Mouse (Mus musculus) urinary bladder, adult 2 months (tissue): Measurements from ENCODE around the gene Gimap3. TPM values are rescaled to one million over a fixed set of nuclear protein-coding genes. Genes with fewer than 3 reads are reported as not detected.

Experiments used
- DNase-seq: peaks from one replicate; pipeline ENCODE4 v3.0.0; 2022; ENCODE audit warnings: low spot score
- polyA plus RNA-seq: library from polyadenylated mRNA; depleted of rRNA; stranded (reverse); fragments of >200 nt; gene quantifications from 2 replicates; pipeline ENCODE4 v1.2.3, GENCODE M21; 2012; rRNA removed

The Gimap3 gene
- polyA plus RNA-seq, 1 experiment = 7.9 TPM

DNA sequence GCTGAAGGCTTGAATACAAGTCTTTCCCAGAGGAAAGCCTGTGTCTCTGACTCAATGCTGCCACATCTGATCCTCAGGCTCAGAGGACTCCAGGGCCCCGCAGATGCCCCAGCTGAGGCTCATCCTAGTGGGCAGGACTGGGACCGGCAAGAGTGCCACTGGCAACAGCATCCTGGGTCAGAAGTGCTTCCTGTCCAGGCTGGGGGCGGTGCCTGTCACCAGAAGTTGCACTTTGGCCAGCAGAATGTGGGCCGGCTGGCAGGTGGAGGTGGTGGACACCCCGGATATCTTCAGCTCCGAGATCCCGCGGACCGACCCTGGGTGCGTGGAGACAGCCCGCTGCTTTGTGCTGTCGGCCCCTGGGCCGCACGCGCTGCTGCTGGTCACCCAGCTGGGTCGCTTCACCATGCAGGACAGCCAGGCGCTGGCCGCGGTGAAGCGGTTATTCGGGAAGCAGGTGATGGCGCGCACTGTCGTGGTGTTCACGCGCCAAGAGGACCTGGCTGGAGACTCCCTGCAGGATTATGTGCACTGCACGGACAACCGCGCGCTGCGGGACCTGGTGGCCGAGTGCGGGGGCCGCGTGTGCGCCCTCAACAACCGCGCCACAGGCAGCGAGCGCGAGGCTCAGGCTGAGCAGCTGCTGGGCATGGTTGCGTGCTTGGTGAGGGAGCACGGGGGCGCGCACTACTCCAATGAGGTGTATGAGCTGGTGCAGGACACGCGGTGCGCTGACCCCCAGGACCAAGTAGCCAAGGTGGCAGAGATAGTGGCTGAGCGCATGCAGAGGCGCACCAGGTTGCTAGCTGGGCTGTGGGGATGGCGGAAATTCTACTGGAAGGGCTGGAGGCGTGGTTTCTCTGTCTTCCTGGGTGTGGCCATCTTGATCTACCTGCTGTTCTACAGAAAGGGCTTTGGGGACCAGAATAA is 28.0 kb downstream of the Gimap3 start:
- no peak for DNase-seq

DNA sequence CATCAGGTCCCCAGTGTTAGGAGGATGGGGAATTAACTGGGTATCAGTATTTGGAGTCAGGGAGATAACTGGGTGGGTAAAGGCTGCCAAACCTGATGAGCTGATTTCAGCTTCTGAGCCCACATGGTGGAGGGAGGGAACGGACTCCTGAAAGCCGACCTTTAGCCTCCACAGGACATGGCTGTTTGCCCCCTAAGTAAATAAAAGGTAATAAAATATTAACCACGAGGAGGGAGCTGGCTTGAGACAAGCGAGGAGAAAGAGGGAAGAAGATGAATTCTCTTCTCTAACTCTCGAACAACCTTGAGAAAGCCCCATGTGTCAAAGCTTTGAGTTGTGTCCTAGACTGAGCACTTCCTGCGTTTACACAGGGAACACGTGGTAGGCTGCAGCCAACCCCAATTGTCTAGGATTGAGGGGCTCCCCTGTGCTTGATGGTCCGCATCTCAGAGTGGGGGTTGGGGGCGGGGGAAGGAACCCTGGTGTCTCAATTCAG is 28.9 kb downstream of the Gimap3 start:
- DNase-seq = no peak

DNA sequence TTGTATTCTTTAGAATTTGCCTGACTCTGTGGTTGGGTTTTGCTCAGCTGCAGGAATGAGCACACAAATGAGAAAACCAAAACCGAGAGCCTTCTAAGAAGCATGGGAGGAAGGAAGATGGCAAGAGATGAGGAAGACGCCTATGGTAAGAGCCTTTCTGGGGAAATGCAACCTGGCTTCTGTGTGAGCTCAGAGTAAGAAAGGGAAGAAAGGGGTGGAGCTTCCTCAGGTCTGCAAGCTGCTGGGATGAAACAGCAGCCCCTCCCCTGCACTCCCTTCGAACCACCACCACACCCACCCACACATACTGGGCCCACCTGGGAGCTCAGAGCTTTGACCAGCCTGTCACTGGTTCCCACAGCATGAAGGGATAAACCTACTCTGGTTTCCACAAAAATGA is 29.4 kb downstream of the Gimap3 start:
- DNase-seq = no peak

DNA sequence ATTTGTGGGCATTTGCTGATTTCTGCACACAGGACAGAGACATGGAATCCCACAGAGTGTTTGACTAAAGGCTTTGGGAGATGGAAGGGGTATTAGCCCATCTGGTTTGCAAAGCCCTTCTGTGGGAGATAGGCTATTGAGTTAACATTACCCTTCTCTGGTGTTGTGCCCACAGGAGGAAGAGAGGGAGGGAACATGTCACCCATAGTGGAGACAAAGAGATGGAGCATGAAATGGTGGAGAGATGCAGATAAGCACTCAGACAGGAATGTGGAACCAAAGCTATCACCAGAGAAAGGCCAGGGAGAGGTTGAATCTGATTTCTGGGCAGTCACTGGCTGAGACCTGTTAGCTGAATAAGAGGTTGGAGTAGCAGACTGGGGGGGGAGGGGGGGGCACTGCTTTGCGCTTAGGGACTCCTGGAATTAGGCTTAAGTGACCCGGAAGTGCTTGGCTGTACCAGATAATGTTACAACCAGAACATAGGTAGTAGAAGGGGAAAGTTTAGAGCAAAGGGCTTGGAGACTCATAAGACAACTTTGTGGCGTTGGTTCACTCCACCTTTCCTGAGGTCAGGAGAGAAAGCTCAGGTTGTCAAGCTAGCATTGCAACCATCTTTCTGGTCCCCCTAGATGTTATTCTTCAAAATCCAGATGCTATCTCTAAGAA is 30.0 kb downstream of the Gimap3 start:
- no peak for DNase-seq

DNA sequence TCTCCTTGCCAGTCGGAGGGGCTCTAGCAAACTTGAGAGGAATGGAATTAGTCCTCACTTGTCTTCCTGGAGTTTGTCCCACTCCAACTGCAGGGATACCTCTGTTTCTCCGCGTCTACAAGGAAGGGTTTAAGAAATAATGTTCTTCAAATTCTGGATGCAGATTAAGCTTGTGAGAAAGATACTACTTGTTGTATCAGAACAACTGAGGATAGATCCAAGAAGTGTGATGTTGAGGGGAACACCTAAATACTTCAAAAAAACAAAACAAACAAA is 30.9 kb downstream of the Gimap3 start:
- no peak for DNase-seq

DNA sequence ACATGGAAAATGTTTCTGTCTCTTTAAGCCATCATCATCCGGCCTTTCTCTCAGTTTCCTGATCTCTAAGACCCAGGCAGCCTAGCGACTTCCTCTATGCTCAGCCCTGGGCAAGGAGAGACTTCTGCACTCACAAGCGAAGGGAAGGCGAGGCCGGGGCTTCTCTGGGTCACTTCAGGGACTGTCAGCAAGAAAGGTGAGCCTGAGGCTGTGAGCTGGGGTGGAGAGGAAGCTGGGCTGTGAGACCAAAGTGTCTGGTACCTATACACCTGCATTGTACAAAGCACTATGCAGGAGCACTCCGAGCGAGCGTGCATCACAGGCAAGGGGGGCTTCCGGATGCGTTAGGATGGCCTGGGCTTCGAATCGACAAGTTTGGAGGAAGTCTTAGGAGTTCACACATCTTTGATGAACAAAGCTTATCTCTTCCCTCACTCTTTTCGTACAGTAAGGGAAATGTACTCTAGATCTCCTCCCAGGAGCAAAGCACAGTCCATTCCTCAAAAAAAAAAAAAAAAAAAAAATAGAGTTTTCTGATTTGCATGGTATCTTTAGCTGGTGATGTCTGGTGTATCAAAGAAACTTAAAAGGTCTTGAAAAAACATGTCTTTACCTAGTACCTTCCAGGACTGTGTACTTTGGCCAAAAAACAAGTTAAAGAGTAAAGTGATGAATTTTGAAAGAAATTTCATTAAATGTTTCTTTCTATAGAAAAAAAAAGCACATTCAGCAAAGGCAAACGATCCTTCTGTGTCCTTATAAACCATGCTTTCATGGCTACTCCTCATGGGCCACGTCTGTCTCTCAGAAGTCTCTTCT is 31.5 kb downstream of the Gimap3 start, which contains the start of gene Gimap1:
TSS of gene Gimap1 (plus strand) at position 94 of the 819 bp plus-strand sequence.
- DNase-seq = no peak

DNA sequence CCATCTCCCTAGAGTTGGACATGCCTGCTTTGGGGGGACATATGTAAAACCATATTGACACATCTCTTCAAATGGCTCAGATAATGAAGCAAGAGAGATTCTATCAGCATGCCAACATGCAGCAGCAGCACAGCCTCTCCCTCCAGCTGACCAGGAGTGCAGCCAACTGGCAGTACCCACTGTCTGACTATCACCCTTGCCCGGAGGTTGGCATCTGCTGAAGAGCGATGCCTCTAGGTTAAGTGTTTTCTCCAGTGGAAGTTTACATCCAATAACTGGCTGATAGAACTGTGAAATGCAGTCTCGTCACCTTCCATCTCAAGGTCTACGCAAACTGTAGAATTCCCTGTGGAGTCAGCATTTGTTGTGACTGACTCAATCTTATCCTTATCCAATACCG is 33.0 kb downstream of the Gimap3 start:
- no peak for DNase-seq

DNA sequence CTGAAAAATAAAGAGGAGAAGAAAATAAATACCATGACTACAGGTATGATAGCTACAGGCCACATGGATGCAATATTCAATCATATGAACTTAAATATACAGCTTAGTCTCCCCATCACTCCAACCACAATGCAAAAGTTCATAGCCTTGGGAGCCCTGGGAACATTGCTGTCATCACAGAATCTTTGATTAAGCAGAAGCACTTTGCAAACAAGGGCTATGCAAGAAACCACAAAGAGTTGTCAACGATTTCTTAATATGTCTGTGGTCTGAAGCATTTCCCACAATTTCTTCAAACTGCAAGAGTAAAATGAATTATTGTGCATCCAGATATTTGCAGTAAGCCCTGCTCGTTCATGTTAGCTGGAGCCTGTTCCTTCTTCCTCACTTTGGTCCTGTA is 33.6 kb downstream of the Gimap3 start:
- no peak for DNase-seq

DNA sequence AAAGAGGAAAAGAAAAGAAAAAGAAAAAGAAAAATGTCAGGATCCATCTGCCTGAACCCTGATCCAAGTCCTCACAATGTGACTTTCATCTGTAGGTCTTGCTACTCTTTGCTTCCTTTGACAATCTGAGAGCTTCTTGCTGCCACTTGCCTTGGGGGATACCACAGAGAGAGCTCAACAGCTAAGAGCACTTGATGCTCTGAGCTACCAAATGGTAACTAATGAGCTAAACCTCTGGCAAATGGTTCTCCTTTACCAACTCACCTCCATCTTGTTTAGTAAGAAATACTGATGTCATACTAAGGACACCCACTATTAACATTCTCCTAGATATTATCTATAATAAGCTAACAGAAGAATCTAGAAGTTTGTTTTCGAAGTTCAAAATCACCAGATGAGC is 37.0 kb downstream of the Gimap3 start:
- DNase-seq = no peak

DNA sequence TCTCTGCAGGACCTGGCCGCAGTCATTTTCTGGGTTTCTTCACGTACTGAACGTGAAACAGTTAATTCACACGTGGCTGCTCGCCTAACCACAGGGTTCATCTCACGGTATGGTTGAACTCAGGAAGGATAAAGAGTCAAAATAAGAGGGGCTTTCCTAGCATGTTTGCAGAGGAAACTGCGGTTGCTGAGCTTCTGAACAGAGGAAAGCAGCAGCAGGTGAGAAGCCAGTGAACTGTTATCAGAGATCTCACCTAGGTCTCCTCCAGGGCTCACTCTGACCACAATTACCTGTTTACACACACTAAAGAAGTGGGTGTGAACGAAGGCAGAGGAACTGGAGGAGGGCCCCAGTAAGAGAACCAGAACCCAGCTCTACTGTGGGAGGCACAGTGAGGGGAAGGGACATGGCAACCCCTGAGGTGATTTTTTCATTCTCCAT is 37.8 kb downstream of the Gimap3 start:
- no peak for DNase-seq

DNA sequence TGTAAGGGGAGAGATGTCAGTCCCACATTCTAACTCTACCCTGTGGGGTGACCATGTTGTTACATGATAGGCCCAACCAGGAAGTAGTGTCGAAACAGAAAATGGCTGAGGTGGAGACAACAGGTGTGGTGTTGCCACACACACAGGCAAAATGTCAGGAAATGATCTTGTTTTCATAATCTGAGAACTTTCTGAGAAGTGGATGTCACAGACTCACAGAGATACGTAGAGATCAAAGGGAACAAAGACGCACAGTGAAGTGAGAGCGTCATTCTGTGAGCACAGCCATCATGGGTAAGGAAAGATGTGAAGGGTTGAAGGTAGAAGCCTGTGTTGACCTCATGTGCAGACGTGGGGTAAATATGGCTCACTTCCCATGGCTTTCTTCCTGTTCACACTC is 42.9 kb downstream of the Gimap3 start:
- no peak for DNase-seq

DNA sequence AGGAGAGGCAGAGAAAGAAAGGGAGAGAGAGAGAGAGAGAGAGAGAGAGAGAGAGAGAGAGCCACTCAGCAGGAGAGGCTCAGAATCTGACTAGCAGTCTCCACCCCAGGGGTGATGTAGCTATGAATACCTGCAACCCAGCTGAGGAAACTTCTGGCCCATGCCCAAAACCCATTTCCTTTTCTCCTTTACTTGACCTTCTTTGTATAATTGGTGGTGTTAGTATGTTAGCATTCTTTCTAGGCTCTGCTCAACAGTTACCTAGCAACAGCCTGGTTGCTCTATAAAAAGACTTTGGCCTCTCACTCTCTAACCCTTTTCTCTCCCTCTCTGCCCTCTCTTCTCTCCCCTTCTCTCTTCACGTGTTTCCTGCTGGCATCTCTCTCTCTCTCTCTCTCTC is 45.2 kb downstream of the Gimap3 start:
- no peak for DNase-seq

DNA sequence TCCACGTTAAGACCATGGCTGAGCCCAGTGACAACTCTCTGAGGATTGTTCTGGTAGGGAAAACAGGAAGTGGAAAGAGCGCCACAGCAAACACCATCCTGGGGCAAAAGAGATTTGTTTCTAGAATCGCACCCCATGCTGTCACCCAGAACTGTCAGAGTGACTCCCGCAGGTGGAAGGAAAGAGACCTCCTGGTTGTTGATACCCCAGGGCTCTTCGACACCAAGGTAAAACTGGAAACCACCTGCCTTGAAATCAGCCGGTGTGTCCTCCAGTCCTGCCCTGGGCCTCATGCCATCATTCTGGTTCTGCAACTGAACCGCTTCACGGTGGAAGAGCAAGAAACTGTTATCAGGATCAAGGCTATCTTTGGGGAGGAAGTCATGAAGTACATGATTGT is 47.2 kb downstream of the Gimap3 start:
- no peak for DNase-seq

DNA sequence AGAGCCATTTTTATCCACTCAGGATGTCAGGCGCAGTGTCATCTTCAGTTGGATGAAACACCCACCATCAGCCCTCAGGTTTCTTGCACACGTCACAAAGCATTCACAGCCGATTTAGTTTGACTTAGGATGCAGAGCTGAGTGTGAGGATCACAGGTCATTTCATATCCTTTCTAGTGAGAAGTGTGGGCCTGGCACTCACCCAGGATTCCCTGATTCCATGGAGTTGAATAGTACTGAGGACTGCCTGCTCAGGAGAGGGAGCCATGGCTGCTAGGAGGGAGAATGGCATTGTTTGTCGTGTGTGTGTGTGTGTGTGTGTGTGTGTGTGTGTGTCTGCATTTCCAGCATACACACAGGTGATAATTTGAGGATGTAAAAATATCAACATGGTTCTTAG is 50.3 kb downstream of the Gimap3 start:
- no peak for DNase-seq

DNA sequence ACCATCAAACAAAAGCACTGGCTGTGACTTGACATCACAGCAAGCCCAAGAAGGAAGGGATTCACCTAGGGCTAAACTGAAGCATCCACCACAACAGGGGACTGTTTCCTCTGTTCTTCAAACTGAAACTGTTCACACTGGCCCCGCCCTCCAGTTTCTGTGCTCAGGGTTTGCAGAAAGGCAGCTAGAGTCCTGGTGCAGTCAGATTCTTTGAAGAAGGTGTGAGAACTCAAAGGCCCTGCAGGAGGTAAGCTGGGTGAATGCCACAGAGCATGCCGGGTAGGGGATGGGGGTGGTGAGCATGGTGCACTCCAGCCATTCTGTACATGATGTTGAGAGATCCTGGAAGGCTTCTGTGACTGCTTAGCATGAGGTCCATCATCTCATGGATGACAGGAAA is 52.2 kb downstream of the Gimap3 start, which contains the start of the genes Gm28053 and Gimap7:
TSS of gene Gm28053 (plus strand) at position 153 of the 400 bp plus-strand sequence.
TSS of gene Gimap7 (plus strand) at position 167 of the 400 bp plus-strand sequence.
- no peak for DNase-seq

Other genes starting within 250 kb of the Gimap3 start
- 50.0 and 56.9 TPM in 2 replicates for gene Atp6v0e2, start 233.2 kb downstream of the Gimap3 start, polyA plus RNA-seq
- gene Lrrc61, start 216.1 kb downstream of the Gimap3 start, polyA plus RNA-seq = 12.3 and 13.4 TPM in 2 replicates
- 374 and 453 TPM in 2 replicates for gene Rarres2, start 198.1 kb downstream of the Gimap3 start, polyA plus RNA-seq
- gene Gm45021, start 181.2 kb downstream of the Gimap3 start, polyA plus RNA-seq = 0.47 and 0.56 TPM in 2 replicates
- 45.0 and 45.4 TPM in 2 replicates for gene Repin1, start 177.0 kb downstream of the Gimap3 start, polyA plus RNA-seq
- gene Gm44965, start 176.9 kb downstream of the Gimap3 start, polyA plus RNA-seq = not detected in 2 replicates
- gene Zfp775, start 168.8 kb downstream of the Gimap3 start, polyA plus RNA-seq = 4.6 and 7.7 TPM in 2 replicates
- gene AI854703, start 144.1 kb downstream of the Gimap3 start, polyA plus RNA-seq = 5.7 and 6.2 TPM in 2 replicates
- gene Gimap8, start 123.6 kb downstream of the Gimap3 start, polyA plus RNA-seq = 6.2 and 8.1 TPM in 2 replicates
- gene Gimap9, start 94.7 kb downstream of the Gimap3 start, polyA plus RNA-seq = 5.6 and 6.9 TPM in 2 replicates
- gene Gimap4, start 86.3 kb downstream of the Gimap3 start, polyA plus RNA-seq = 19.0 and 19.1 TPM in 2 replicates
- gene Gimap6, start 62.6 kb downstream of the Gimap3 start, polyA plus RNA-seq = 22.4 and 25.3 TPM in 2 replicates
- gene Gm28053, start 52.2 kb downstream of the Gimap3 start, polyA plus RNA-seq = 1.3 and 1.8 TPM in 2 replicates
- gene Gimap7, start 52.2 kb downstream of the Gimap3 start, polyA plus RNA-seq = 0.65 and 1.0 TPM in 2 replicates
- 3.0 and 5.5 TPM in 2 replicates for gene Gimap1, start 31.8 kb downstream of the Gimap3 start, polyA plus RNA-seq
- 6.1 and 7.7 TPM in 2 replicates for gene Gimap5, start 24.7 kb downstream of the Gimap3 start, polyA plus RNA-seq
- 133 and 146 TPM in 2 replicates for gene Tmem176a, start 70.1 kb upstream of the Gimap3 start, polyA plus RNA-seq
- 391 and 400 TPM in 2 replicates for gene Tmem176b, start 70.6 kb upstream of the Gimap3 start, polyA plus RNA-seq
- 0.08 and 0.18 TPM in 2 replicates for gene Aoc1, start 102.0 kb upstream of the Gimap3 start, polyA plus RNA-seq
- gene 1600015I10Rik, start 159.0 kb upstream of the Gimap3 start, polyA plus RNA-seq = not detected in 2 replicates
- gene Doxl2, start 204.1 kb upstream of the Gimap3 start, polyA plus RNA-seq = not detected in 2 replicates
- gene Svs1, start 216.0 kb upstream of the Gimap3 start, polyA plus RNA-seq = not detected in 2 replicates